Mouse (Mus musculus) adrenal gland, postnatal 4 days (tissue): ENCODE measurements around the gene Defb26. TPM values are rescaled to one million over a fixed set of nuclear protein-coding genes. Genes with fewer than 3 reads are reported as not detected.

Source experiments
- DNase-seq, 2 experiments: peaks; one replicate each; pipeline ENCODE4 v3.0.0; 2021 to 2022; ENCODE audit warnings: low spot score in 2 of 2, mixed read lengths in 2 of 2
- total RNA-seq, 2 experiments: library from RNA; stranded (reverse); gene quantifications; 2 replicates each; pipeline ENCODE4 v1.2.3; 2021

Defb26 gene
- total RNA-seq, 2 experiments from 2014 or later = not detected

DNA sequence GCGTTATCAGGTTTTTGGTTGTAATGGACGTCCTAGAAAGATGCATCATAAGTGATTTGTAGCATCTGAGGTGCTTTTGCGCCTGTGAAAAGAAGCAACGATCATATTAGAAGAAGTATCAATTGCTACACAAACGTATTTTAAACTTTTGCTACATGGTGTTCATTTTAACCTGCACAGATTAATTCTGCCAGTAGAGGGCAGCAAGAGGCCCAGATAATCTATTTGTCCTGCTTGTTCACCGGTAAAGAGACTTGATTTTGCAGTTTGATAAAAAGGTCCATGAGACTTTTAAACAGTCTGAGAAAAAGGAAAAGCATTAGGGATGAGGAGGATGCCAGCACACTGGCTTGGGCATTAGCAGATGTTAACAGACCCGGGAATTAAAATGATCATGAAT, 40.5 kb downstream of the Defb26 start:
- no peak for DNase-seq

DNA sequence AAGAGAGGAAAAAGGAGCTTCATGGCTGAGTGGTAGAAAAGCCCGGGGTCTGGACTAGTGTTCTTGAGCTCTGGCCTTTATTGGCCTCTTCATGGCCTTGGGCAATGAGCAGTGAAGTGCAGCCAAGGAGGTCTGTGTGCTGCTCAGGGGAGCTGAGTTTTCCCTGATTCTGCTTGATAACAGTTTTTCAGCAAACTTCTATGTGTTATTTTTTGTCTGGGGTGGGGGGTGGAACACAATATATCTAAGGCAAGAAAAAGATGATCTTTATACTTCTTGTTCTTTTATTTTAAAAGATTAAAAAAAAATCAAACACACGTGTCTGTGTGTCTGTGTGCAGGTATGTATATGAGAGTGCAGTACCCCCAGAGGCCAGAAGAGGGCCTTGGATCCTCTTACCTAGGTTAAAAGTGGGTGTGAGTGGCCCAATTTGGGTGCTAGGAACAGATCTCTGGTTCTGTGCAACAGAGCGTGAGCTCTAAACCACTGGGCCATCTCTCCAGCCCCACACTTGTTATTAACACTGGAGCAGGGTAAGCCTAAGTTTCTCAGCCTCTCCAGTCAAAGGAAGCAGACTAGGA, 46.8 kb downstream of the Defb26 start, which contains the start of gene Defb23:
Gene Defb23 (minus strand): TSS at position 51 of the 581 bp plus-strand sequence.
- no peak for DNase-seq

DNA sequence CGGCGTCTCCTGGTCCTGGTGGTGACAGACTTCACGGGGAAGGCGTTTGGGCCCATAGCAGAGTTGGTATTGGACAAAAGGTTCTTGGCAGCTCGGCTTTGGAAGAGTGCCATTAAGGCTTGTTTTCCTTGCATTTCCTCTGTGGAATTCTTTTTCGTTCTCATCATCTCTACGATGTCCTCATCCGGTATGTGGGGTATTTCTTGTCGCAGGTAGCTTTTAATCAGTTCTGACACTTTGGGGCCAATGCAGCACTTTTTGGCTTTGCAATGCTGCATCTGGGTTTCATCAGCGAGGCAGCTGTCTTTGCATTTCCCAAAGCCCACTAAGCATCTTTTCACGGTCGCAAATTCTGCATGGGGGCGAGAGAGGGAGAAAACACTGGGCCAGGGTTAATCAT, 52.3 kb downstream of the Defb26 start:
- no peak for DNase-seq

Other genes starting within 250 kb of the Defb26 start
- gene Tbc1d20, start 217.9 kb downstream of the Defb26 start, total RNA-seq = 100 to 1,000 TPM in 1 of 2 experiments, 10 to 100 TPM in 1; 93.0 to 101 TPM
- gene Rbck1, start 179.0 kb downstream of the Defb26 start, total RNA-seq = 100 to 1,000 TPM; 139 TPM
- 1 to 10 TPM; 4.3 to 4.9 TPM for gene Trib3, start 167.7 kb downstream of the Defb26 start, total RNA-seq
- gene Nrsn2, start 135.1 kb downstream of the Defb26 start, total RNA-seq = 1 to 10 TPM; 4.4 to 4.5 TPM
- 10 to 100 TPM; 50.9 to 51.1 TPM for gene Sox12, start 113.6 kb downstream of the Defb26 start, total RNA-seq
- 10 to 100 TPM; 18.5 to 20.2 TPM for gene Zcchc3, start 96.7 kb downstream of the Defb26 start, total RNA-seq
- under 1 TPM; 0.37 to 0.56 TPM for gene 6820408C15Rik, start 96.1 kb downstream of the Defb26 start, total RNA-seq
- not detected for gene Defb23, start 47.1 kb downstream of the Defb26 start, total RNA-seq
- not detected for gene Defb20, start 34.6 kb downstream of the Defb26 start, total RNA-seq
- not detected for gene Defb22, start 21.6 kb downstream of the Defb26 start, total RNA-seq
- not detected for gene Defb28, start 6.6 kb upstream of the Defb26 start, total RNA-seq
- not detected for gene Defb29, start 28.4 kb upstream of the Defb26 start, total RNA-seq
- gene Gm17416, start 57.6 kb upstream of the Defb26 start, total RNA-seq = not detected
- gene Defb21, start 61.1 kb upstream of the Defb26 start, total RNA-seq = not detected
- gene Defb19, start 68.6 kb upstream of the Defb26 start, total RNA-seq = 10 to 100 TPM in 1 of 2 experiments, 1 to 10 TPM in 1; 8.3 to 10.2 TPM
- not detected for gene Defb45, start 87.7 kb upstream of the Defb26 start, total RNA-seq
- gene Defb36, start 92.6 kb upstream of the Defb26 start, total RNA-seq = 1 to 10 TPM; 2.0 to 2.3 TPM
- 1 to 10 TPM; 2.4 to 2.8 TPM for gene Defb25, start 111.4 kb upstream of the Defb26 start, total RNA-seq
- gene Rem1, start 115.3 kb upstream of the Defb26 start, total RNA-seq = 10 to 100 TPM; 11.5 to 17.9 TPM
- 100 to 1,000 TPM; 138 to 140 TPM for gene H13, start 157.8 kb upstream of the Defb26 start, total RNA-seq
- gene Mcts2, start 175.3 kb upstream of the Defb26 start, total RNA-seq = 10 to 100 TPM; 26.7 to 27.4 TPM
- gene Id1, start 224.6 kb upstream of the Defb26 start, total RNA-seq = 100 to 1,000 TPM; 103 to 129 TPM
- gene Cox4i2, start 242.5 kb upstream of the Defb26 start, total RNA-seq = 1 to 10 TPM; 4.2 to 4.9 TPM